Mouse (Mus musculus) G1E (cell line): ENCODE results near the gene Pop7.

Experiments used
- CTCF ChIP-seq: IDR thresholded peaks from 2 replicates; pipeline ENCODE4 v1.5.1; 2012; ENCODE audit warnings: low read depth, low read length, inconsistent platforms, mixed read lengths
- POLR2AphosphoS5 ChIP-seq: IDR thresholded peaks from 2 replicates; pipeline ENCODE4 v1.6.1; 2012; ENCODE audit warnings: low read depth, low read length, inconsistent platforms; ENCODE audit not compliant: insufficient replicate concordance

DNA sequence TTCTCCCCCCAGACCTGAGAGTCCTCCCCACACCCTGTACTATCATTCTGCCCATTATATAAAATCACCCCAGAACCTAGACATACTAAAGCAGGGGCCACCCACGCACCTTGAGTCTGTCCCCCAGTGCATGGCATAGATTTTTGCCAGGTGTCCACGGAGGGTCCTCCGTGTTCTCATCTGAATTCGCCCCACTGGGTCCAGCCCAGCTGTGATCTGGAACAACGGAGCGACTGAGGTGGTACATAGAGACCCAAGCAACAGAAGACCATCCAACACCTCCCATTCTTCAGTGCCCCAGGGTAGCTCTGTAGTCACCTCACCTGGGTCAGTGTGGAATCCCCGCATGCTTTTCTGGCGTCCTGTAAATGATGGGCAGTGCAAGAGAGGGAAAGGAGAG is 27.8 kb upstream of the Pop7 start:
- no peak for TF ChIP-seq POLR2AphosphoS5
- TF ChIP-seq CTCF: no peak
